Mouse (Mus musculus): Measurements from ENCODE around the gene Fbxl16. TPM values are rescaled to one million over a fixed set of nuclear protein-coding genes. Genes with fewer than 3 reads are reported as not detected.

Gene Fbxl16
- polyA plus RNA-seq, 1 experiment from 2014 or later, result 0.78 TPM

DNA sequence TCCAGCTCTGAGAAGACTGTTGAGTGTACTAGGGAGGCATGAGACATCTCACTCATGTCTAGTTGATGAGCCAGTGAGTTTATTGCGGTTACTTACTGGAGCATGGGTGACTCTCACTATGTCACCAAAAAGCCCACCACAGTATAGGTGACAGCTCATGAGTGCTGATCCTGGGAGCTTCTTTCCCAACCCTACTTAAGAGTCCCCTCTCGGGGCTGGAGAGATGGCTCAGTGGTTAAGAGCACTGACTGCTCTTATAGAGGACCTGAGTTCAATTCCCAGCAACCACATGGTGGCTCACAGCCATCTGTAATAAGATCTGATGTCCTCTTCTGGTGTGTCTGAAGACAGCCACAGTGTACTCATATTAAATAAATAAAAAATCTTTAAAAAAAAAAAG lies 61.1 kb downstream of the Fbxl16 start:
- H3K9ac ChIP-seq, result no peak overlapping the region
- no peak overlapping the region for H3K4me2 ChIP-seq
- H3K4me1 ChIP-seq (replicated peaks), result peaks cover 41% of the 10 kb centered on the region
- no peaks in the 10 kb centered on the region for H3K27me3 ChIP-seq
- H3K4me3 ChIP-seq, result no peak overlapping the region
- 87% methylated on average over 2 of the region's 2 CpGs for WGBS
- H3K36me3 ChIP-seq, result no peaks in the 10 kb centered on the region
- H3K27ac ChIP-seq, result no peak overlapping the region
- H3K9me3 ChIP-seq (replicated peaks), result no peaks in the 10 kb centered on the region
- ATAC-seq (replicated peaks; ENCODE audit: insufficient number of reproducible peaks, insufficient read depth, low FRiP score, low read depth), result no peak

Small RNA genes within 50 kb of the gene (microRNA-seq; reads per million reads assigned to microRNA genes)
- 0.84 reads per million for gene Mir3082
- not detected for gene Mir6966

Other genes starting within 250 kb of the Fbxl16 start
- gene Sox8, start 238.4 kb upstream of the Fbxl16 start, polyA plus RNA-seq (2015; fragmentation: Nextera tagmentation; extraction: Ambion mirVana), result 0.73 and 1.5 TPM in 2 replicates
- 33.0 and 34.7 TPM in 2 replicates for gene Lmf1, start 230.0 kb upstream of the Fbxl16 start, polyA plus RNA-seq (2015; fragmentation: Nextera tagmentation; extraction: Ambion mirVana)
- 1.0 and 2.0 TPM in 2 replicates for gene Gng13, start 91.9 kb upstream of the Fbxl16 start, polyA plus RNA-seq (2015; fragmentation: Nextera tagmentation; extraction: Ambion mirVana)
- gene Chtf18, start 81.7 kb upstream of the Fbxl16 start, polyA plus RNA-seq (2015; fragmentation: Nextera tagmentation; extraction: Ambion mirVana), result 11.8 and 17.7 TPM in 2 replicates
- 10.7 and 15.3 TPM in 2 replicates for gene Rpusd1, start 81.4 kb upstream of the Fbxl16 start, polyA plus RNA-seq (2015; fragmentation: Nextera tagmentation; extraction: Ambion mirVana)
- 0.13 TPM in 1 of 2 replicates, not detected in the other for gene Mslnl, start 73.0 kb upstream of the Fbxl16 start, polyA plus RNA-seq (2015; fragmentation: Nextera tagmentation; extraction: Ambion mirVana)
- gene Msln, start 54.7 kb upstream of the Fbxl16 start, polyA plus RNA-seq (2015; fragmentation: Nextera tagmentation; extraction: Ambion mirVana), result 38.7 and 42.7 TPM in 2 replicates
- 31.5 and 32.4 TPM in 2 replicates for gene Narfl, start 35.3 kb upstream of the Fbxl16 start, polyA plus RNA-seq (2015; fragmentation: Nextera tagmentation; extraction: Ambion mirVana)
- gene Haghl, start 23.4 kb upstream of the Fbxl16 start, polyA plus RNA-seq (2015; fragmentation: Nextera tagmentation; extraction: Ambion mirVana), result 44.7 and 57.1 TPM in 2 replicates
- 0.13 and 0.23 TPM in 2 replicates for gene Ccdc78, start 22.5 kb upstream of the Fbxl16 start, polyA plus RNA-seq (2015; fragmentation: Nextera tagmentation; extraction: Ambion mirVana)
- 56.8 and 70.2 TPM in 2 replicates for gene Fam173a, start 16.2 kb upstream of the Fbxl16 start, polyA plus RNA-seq (2015; fragmentation: Nextera tagmentation; extraction: Ambion mirVana)
- gene AC134908.4, start 13.4 kb upstream of the Fbxl16 start, polyA plus RNA-seq (2015; fragmentation: Nextera tagmentation; extraction: Ambion mirVana), result 0.50 TPM in 1 of 2 replicates, not detected in the other
- 21.2 and 29.2 TPM in 2 replicates for gene Metrn, start 11.9 kb upstream of the Fbxl16 start, polyA plus RNA-seq (2015; fragmentation: Nextera tagmentation; extraction: Ambion mirVana)
- 12.7 and 19.8 TPM in 2 replicates for gene Wdr24, start 14.5 kb downstream of the Fbxl16 start, polyA plus RNA-seq (2015; fragmentation: Nextera tagmentation; extraction: Ambion mirVana)
- gene Jmjd8, start 19.8 kb downstream of the Fbxl16 start, polyA plus RNA-seq (2015; fragmentation: Nextera tagmentation; extraction: Ambion mirVana), result 30.9 and 36.6 TPM in 2 replicates
- gene Stub1, start 24.3 kb downstream of the Fbxl16 start, polyA plus RNA-seq (2015; fragmentation: Nextera tagmentation; extraction: Ambion mirVana), result 251 and 301 TPM in 2 replicates
- 1.4 and 1.7 TPM in 2 replicates for gene Rhbdl1, start 28.2 kb downstream of the Fbxl16 start, polyA plus RNA-seq (2015; fragmentation: Nextera tagmentation; extraction: Ambion mirVana)
- 1.7 and 3.0 TPM in 2 replicates for gene Gm20683, start 32.7 kb downstream of the Fbxl16 start, polyA plus RNA-seq (2015; fragmentation: Nextera tagmentation; extraction: Ambion mirVana)
- gene Rhot2, start 35.8 kb downstream of the Fbxl16 start, polyA plus RNA-seq (2015; fragmentation: Nextera tagmentation; extraction: Ambion mirVana), result 24.2 and 26.1 TPM in 2 replicates
- gene Wdr90, start 52.4 kb downstream of the Fbxl16 start, polyA plus RNA-seq (2015; fragmentation: Nextera tagmentation; extraction: Ambion mirVana), result 12.1 and 18.5 TPM in 2 replicates
- 176 and 203 TPM in 2 replicates for gene Mcrip2, start 59.7 kb downstream of the Fbxl16 start, polyA plus RNA-seq (2015; fragmentation: Nextera tagmentation; extraction: Ambion mirVana)
- gene Mettl26, start 66.0 kb downstream of the Fbxl16 start, polyA plus RNA-seq (2015; fragmentation: Nextera tagmentation; extraction: Ambion mirVana), result 29.3 and 35.1 TPM in 2 replicates
- 0.24 and 0.28 TPM in 2 replicates for gene Wfikkn1, start 71.8 kb downstream of the Fbxl16 start, polyA plus RNA-seq (2015; fragmentation: Nextera tagmentation; extraction: Ambion mirVana)
- 12.1 and 18.0 TPM in 2 replicates for gene Rab40c, start 110.6 kb downstream of the Fbxl16 start, polyA plus RNA-seq (2015; fragmentation: Nextera tagmentation; extraction: Ambion mirVana)
- 52.9 and 63.0 TPM in 2 replicates for gene Pigq, start 135.9 kb downstream of the Fbxl16 start, polyA plus RNA-seq (2015; fragmentation: Nextera tagmentation; extraction: Ambion mirVana)
- gene Nhlrc4, start 135.9 kb downstream of the Fbxl16 start, polyA plus RNA-seq (2015; fragmentation: Nextera tagmentation; extraction: Ambion mirVana), result 0.08 and 0.16 TPM in 2 replicates
- gene A930017K11Rik, start 143.5 kb downstream of the Fbxl16 start, polyA plus RNA-seq (2015; fragmentation: Nextera tagmentation; extraction: Ambion mirVana), result 0.05 TPM in 1 of 2 replicates, not detected in the other
- 9.3 and 13.5 TPM in 2 replicates for gene Capn15, start 176.7 kb downstream of the Fbxl16 start, polyA plus RNA-seq (2015; fragmentation: Nextera tagmentation; extraction: Ambion mirVana)